Mouse (Mus musculus) limb, embryonic 13.5 days (tissue): ENCODE data around the gene Thoc6. TPM values are rescaled to one million over a fixed set of nuclear protein-coding genes. Genes with fewer than 3 reads are reported as not detected.
A peak's percentile ranks its signal among the peaks of the same experiment; 100 is the strongest.

Experiments
- ATAC-seq: fragments of 200-750 bp; cut with Nextera tagmentation; 2 replicates; pipeline ENCODE4 v1.8.0; 2017; ENCODE audit warnings: low read depth, moderate number of reproducible peaks, moderate TSS enrichment; ENCODE audit not compliant: low FRiP score
- H3K27ac ChIP-seq: fragments of 300-500 bp; sonication (generic); 2 replicates; pipeline ENCODE4 v1.5.1; 2015; ENCODE audit warnings: inconsistent platforms, mild to moderate bottlenecking, moderate library complexity
- H3K27me3 ChIP-seq: fragments of 300-500 bp; sonication (generic); 2 replicates; pipeline ENCODE4 v1.6.1; 2015; ENCODE audit warnings: mild to moderate bottlenecking, inconsistent platforms
- H3K36me3 ChIP-seq: fragments of 300-500 bp; sonication (generic); 2 replicates; pipeline ENCODE4 v1.6.1; 2015; ENCODE audit warnings: inconsistent platforms, mild to moderate bottlenecking, moderate library complexity
- H3K4me1 ChIP-seq: fragments of 300-500 bp; sonication (generic); 2 replicates; pipeline ENCODE4 v1.6.1; 2015; ENCODE audit warnings: inconsistent platforms
- H3K4me2 ChIP-seq: fragments of 300-500 bp; sonication (generic); replicated peaks from 2 replicates; pipeline ENCODE4 v1.6.1; 2015; ENCODE audit warnings: inconsistent platforms, mild to moderate bottlenecking, moderate library complexity
- H3K4me3 ChIP-seq: fragments of 300-500 bp; sonication (generic); 2 replicates; pipeline ENCODE4 v1.5.1; 2015; ENCODE audit warnings: moderate library complexity, mild to moderate bottlenecking, inconsistent platforms
- H3K9ac ChIP-seq: fragments of 300-500 bp; sonication (generic); 2 replicates; pipeline ENCODE4 v1.6.1; 2015; ENCODE audit warnings: mild to moderate bottlenecking, inconsistent platforms
- H3K9me3 ChIP-seq: fragments of 300-500 bp; sonication (generic); 2 replicates; pipeline ENCODE4 v1.6.1; 2016; ENCODE audit warnings: inconsistent platforms
- WGBS: fragments of 180-500 bp; shearing (Covaris S2); methylation state at CpG from one replicate; pipeline ENCODE4 v1.1.7; 2015; 5-methylcytosine and 5-hydroxymethylcytosine counted together
- polyA plus RNA-seq: library from polyadenylated mRNA; unstranded; fragments of >200 nt; fragmentation: Nextera tagmentation; extraction: Ambion mirVana; gene quantifications from 2 replicates; pipeline ENCODE4 v1.2.1, GENCODE M21; 2015

Gene Thoc6
- polyA plus RNA-seq, 1 experiment from 2014 or later = 45.6 TPM

DNA sequence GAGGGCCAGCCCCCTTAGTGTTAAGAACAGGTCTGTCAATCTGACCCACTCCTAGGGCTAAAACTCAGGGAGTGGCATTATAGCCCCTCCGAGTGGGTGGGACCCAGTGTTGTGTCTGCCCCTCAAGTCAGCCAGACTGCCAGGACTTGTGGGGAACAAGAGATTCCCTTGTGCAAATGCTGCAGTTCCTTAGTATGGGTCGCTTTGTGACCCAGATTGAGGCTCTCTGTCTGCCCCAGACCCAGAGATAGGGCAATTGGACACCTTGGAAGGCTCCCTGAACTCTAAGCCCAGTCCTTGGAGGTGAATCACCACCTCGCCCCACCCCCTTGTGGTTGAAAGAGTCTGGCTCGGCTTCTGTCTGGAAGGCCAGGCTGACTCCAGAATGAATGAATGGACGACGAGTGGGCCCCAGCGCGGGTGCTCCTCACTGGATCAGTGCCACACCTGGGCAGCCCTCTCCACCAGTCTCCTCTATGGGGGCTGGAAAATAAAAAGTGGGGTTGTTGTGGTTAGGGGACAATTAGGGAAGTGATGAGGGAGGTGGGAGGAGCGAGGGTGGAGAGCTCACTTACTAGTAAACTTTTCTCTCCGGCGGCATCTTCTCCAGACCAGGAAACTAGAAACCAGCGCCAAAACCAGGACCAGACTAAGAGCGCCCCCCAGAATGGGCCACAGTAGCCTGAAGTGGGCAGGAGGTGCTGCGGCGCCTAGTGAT is 2.0 kb upstream of the Thoc6 start:
- H3K9me3 ChIP-seq = no peaks in the 10 kb centered on the region
- H3K27me3 ChIP-seq = peaks cover 50% of the 10 kb centered on the region
- peak overlapping the region; percentile 65 for H3K4me3 ChIP-seq
- peak overlapping the region; percentile 95 for H3K4me2 ChIP-seq
- peak overlapping the region; percentile 67 for H3K9ac ChIP-seq
- peaks cover 48% of the 10 kb centered on the region for H3K4me1 ChIP-seq
- no peaks in the 10 kb centered on the region for H3K36me3 ChIP-seq
- 10% methylated on average over 15 of the region's 15 CpGs for WGBS
- H3K27ac ChIP-seq = no peak overlapping the region
- no peak for ATAC-seq

DNA sequence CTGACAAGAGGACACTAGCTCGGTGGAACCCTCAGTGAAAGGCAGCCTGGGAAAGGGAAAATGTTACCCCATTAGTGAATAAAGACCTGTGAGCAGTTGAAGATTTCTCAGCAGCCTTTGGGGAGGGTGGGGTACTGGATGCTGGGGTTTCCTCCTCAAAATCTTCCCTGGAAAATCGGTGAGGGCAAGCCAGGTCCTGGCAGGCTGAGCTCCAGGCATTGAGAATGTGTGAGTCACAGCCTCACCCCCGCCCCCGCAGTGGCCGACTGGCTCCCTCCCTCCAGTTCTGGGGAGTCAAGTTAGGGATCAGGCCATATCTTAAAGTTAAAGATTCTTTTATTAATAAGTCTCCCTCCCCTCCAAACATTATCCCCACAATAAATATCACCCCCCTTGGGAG is 1.4 kb upstream of the Thoc6 start:
- no peaks in the 10 kb centered on the region for H3K9me3 ChIP-seq
- peak overlapping the region; percentile 65 for H3K4me3 ChIP-seq
- peak overlapping the region; percentile 72; the same call in 1 of the 2 replicates for H3K9ac ChIP-seq
- H3K36me3 ChIP-seq = peaks cover 6% of the 10 kb centered on the region
- WGBS = 26% methylated on average over 5 of the region's 5 CpGs
- peaks cover 44% of the 10 kb centered on the region for H3K27me3 ChIP-seq
- no peak for ATAC-seq
- peaks cover 48% of the 10 kb centered on the region for H3K4me1 ChIP-seq
- peak overlapping the region; percentile 95 for H3K4me2 ChIP-seq
- H3K27ac ChIP-seq = no peak overlapping the region

GRCm38 (mm10) chr17:23674271-23674952 is 730 bp upstream of the Thoc6 start:
- Histone ChIP-seq H3K9ac (peak overlapping the region; percentile 72), H3K27me3 (peaks cover 37% of the 10 kb centered on the region), H3K4me2 (peak overlapping the region; percentile 95), H3K36me3 (peaks cover 13% of the 10 kb centered on the region), H3K9me3 (no peaks in the 10 kb centered on the region), H3K4me1 (peaks cover 44% of the 10 kb centered on the region), H3K4me3 (peak overlapping the region; percentile 65), H3K27ac (no peak overlapping the region)
- ATAC-seq = no peak
- WGBS = 35% methylated on average over 9 of the region's 9 CpGs

DNA sequence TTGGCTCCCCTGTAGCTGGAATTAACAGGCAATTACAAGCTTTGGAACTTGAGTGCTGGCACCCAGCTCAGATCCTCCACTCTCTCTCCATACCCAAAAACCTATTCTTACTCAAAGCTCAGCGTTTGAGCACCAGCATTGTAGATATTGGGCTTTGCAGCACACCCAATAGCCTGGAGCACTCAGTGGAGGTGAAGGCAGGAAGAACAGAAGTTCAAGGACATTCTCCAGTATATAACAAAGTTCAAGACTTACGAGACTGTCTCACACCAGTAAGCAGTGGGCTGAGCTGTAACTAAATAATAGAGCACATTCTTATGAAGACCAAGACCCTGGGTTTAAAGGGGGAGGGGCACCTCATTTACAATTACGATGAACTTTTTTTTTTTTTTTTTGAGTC is 921 bp downstream of the Thoc6 start:
- Histone ChIP-seq H3K4me2 (peak overlapping the region; percentile 95), H3K9ac (peak overlapping the region; percentile 72; the same call in 1 of the 2 replicates), H3K4me1 (peaks cover 39% of the 10 kb centered on the region), H3K4me3 (peak overlapping the region; percentile 65), H3K27me3 (peaks cover 24% of the 10 kb centered on the region), H3K9me3 (no peaks in the 10 kb centered on the region), H3K36me3 (peaks cover 28% of the 10 kb centered on the region), H3K27ac (no peak overlapping the region)
- ATAC-seq = no peak
- 57% methylated on average over 3 of the region's 3 CpGs for WGBS

- no peak overlapping the region for H3K9ac ChIP-seq
- 99% methylated on average over 3 of the region's 3 CpGs for WGBS
These were observed 2.2 kb downstream of the Thoc6 start for GRCm38 (mm10) chr17:23671519-23671918.

DNA sequence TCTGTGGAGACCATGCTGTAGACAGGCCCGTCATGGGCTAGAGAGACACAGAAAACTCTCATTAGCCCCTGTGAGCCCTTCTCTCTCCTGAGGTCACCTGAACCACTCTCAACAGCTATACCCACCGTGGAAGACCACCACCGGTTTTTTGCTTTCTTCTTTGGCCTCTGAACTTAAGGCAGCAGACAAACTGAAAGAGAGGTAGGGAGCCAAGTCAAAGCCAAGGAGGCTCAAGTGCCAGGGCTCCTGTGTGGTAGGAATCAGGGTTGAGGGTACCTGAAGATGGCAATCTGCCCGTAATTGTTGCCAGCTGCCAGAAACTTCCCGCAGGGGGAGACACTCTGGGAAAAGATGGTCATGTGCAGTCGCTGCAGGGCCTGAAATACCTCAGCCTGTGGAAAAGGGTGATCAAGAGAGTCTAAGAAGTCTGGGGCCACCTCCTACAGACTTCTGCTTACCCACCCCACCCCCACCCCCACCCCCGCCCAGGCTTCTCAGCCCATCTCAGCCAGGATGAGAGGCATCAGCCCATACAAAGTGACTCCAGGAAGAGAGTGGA is 3.1 kb downstream of the Thoc6 start:
- Histone ChIP-seq H3K27ac (no peak overlapping the region), H3K9ac (no peak overlapping the region), H3K36me3 (peaks cover 44% of the 10 kb centered on the region), H3K4me1 (peaks cover 22% of the 10 kb centered on the region), H3K4me2 (no peak overlapping the region), H3K9me3 (no peaks in the 10 kb centered on the region), H3K4me3 (no peak overlapping the region), H3K27me3 (peaks cover 12% of the 10 kb centered on the region)
- ATAC-seq = no peak
- 85% methylated on average over 7 of the region's 7 CpGs for WGBS

More at GRCm38 (mm10) chr17:23671519-23671918, 2.2 kb downstream of the Thoc6 start:
- H3K27me3 ChIP-seq = peaks cover 21% of the 10 kb centered on the region
- no peaks in the 10 kb centered on the region for H3K9me3 ChIP-seq
- H3K4me1 ChIP-seq = peaks cover 31% of the 10 kb centered on the region
- no peak overlapping the region for H3K4me2 ChIP-seq
- no peak overlapping the region for H3K27ac ChIP-seq
- no peak overlapping the region for H3K4me3 ChIP-seq
- no peak for ATAC-seq
- H3K36me3 ChIP-seq = peaks cover 41% of the 10 kb centered on the region

- Histone ChIP-seq H3K9me3 (no peaks in the 10 kb centered on the region), H3K27me3 (peaks cover 29% of the 10 kb centered on the region), H3K9ac (peak overlapping the region; percentile 51; the same call in 1 of the 2 replicates), H3K4me3 (no peak overlapping the region), H3K36me3 (peaks cover 42% of the 10 kb centered on the region), H3K27ac (no peak overlapping the region), H3K4me1 (0 out of 2 replicates have a peak, but pooled peaks cover 6% of the 10 kb centered on the region), H3K4me2 (no peak overlapping the region)
- no peak for ATAC-seq
- WGBS = 77% methylated on average over 14 of the region's 14 CpGs
These were observed 8.2 kb downstream of the Thoc6 start for GRCm38 (mm10) chr17:23665511-23665910.

DNA sequence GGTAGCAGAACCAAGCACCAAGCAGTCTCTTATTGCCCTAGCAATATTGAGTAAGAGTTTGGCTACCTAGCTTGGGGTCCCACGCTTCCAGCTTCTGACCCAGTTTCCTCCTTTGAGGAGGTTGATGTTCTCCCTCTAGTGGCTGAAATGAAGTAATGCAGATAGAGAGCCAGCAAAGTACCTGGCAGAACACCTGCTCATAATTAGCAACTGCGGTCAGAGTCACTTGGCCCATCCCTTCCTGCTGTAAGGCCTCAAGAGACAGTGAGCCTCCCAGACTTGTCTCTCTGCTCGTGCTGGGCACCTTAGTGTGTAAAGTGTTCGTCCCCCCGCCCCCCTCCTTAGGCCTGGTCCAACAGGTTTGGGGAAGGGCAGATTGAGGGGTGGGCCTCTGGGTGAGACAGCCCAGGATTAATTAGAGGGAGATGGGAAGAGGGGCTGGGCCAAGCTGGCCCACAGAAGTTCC is 9.1 kb downstream of the Thoc6 start:
- no peak overlapping the region for H3K4me2 ChIP-seq
- no peak overlapping the region for H3K9ac ChIP-seq
- H3K27me3 ChIP-seq = peaks cover 38% of the 10 kb centered on the region
- no peaks in the 10 kb centered on the region for H3K9me3 ChIP-seq
- no peak overlapping the region for H3K27ac ChIP-seq
- peaks cover 33% of the 10 kb centered on the region for H3K36me3 ChIP-seq
- no peak overlapping the region for H3K4me3 ChIP-seq
- ATAC-seq = peak; percentile 18; the same call in 1 of the 2 replicates
- 0 out of 2 replicates have a peak, but pooled peaks cover 9% of the 10 kb centered on the region for H3K4me1 ChIP-seq
- 10% methylated on average over 5 of the region's 5 CpGs for WGBS

- no peak for ATAC-seq
- WGBS = under 1% methylated on average over 9 of the region's 9 CpGs
- Histone ChIP-seq H3K9ac (no peak overlapping the region), H3K36me3 (peaks cover 3% of the 10 kb centered on the region), H3K27me3 (peaks cover 46% of the 10 kb centered on the region), H3K27ac (no peak overlapping the region), H3K4me3 (no peak overlapping the region), H3K4me2 (no peak overlapping the region), H3K9me3 (no peaks in the 10 kb centered on the region), H3K4me1 (0 out of 2 replicates have a peak, but pooled peaks cover 9% of the 10 kb centered on the region)
These were observed 12.2 kb downstream of the Thoc6 start for GRCm38 (mm10) chr17:23661526-23661925.

DNA sequence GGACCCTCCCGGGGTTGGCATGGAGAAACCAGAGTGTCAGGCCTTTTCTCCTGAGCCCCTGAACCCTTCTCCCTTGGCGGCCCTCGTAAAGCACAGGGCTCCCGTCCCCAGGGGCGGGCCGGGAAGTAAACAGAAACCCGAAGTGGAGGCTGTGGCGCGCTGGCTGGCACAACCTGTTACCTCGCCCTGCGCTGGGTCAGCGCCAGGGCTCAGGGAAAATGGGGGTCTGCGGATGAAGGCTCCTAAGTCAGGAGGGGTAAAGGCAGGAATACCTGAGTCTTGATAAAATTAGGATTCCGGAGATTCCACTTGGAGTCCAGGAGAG is 12.8 kb downstream of the Thoc6 start:
- H3K27me3 ChIP-seq = peaks cover 46% of the 10 kb centered on the region
- H3K9me3 ChIP-seq = no peaks in the 10 kb centered on the region
- 0 out of 2 replicates have a peak, but pooled peaks cover 9% of the 10 kb centered on the region for H3K4me1 ChIP-seq
- ATAC-seq = no peak
- H3K36me3 ChIP-seq = no peaks in the 10 kb centered on the region
- 2% methylated on average over 14 of the region's 14 CpGs for WGBS
- H3K4me3 ChIP-seq = peak overlapping the region; percentile 11; the same call in 1 of the 2 replicates
- H3K9ac ChIP-seq = no peak overlapping the region
- peak overlapping the region; percentile 38 for H3K4me2 ChIP-seq
- H3K27ac ChIP-seq = no peak overlapping the region

GRCm38 (mm10) chr17:23660117-23660875 is 13.4 kb downstream of the Thoc6 start, which contains the start of gene Bicdl2:
Gene Bicdl2, plus strand, starts transcription at chr17:23660506.
- 0 out of 2 replicates have a peak, but pooled peaks cover 9% of the 10 kb centered on the region for H3K4me1 ChIP-seq
- H3K9ac ChIP-seq = no peak within 1 kb of the TSS
- no peak within 1 kb of the TSS for H3K27ac ChIP-seq
- H3K4me3 ChIP-seq = peak within 1 kb of the TSS; percentile 11; the same call in 1 of the 2 replicates
- no peak for ATAC-seq
- peak within 1 kb of the TSS; percentile 38 for H3K4me2 ChIP-seq
- no peaks in the 10 kb centered on the region for H3K36me3 ChIP-seq
- no peaks in the 10 kb centered on the region for H3K9me3 ChIP-seq
- 5% methylated on average over 27 of the region's 27 CpGs for WGBS
- peaks cover 46% of the 10 kb centered on the region for H3K27me3 ChIP-seq
